ENCODE assay signal across 7 mouse cellular contexts in genomic region chr17:56040030-56040856, GRCm38 (mm10). TPM values are rescaled to one million over a fixed set of nuclear protein-coding genes. Genes with fewer than 3 reads are reported as not detected.
DNase-seq lines count a peak whose midpoint lies in the region; ATAC-seq lines count a peak whose summit lies in the region.

TSS of gene Chaf1a (plus strand) at chr17:56040439.

- peak; percentile 98 for DNase-seq in adrenal gland, adult 2 months
- DNase-seq in embryo, embryonic 11.5 days (ENCODE audit: low read depth, low spot score) = peak; percentile 97
- DNase-seq in gastrocnemius, postnatal 36 days = peak; percentile 89 to 95
- peak; percentile 97 to 99 for DNase-seq in left cerebral cortex, postnatal 25 days (ENCODE audit: low spot score in 2 of 2)
- DNase-seq in midbrain, embryonic 10.5 days (ENCODE audit: low spot score) = peak; percentile 97
- DNase-seq in right cerebral cortex, postnatal 4 days = peak; percentile 96

- ATAC-seq in intestine, embryonic 15.5 days = peak; percentile 89

- under 1% methylated on average over 68 of the region's 68 CpGs for WGBS in intestine, embryonic 15.5 days
- under 1% methylated on average over 68 of the region's 68 CpGs for WGBS in midbrain, embryonic 10.5 days

- peak within 1 kb of the TSS; percentile 84 for H3K4me2 ChIP-seq in intestine, embryonic 15.5 days (replicated peaks)

- intact Hi-C loops in gastrocnemius, postnatal 36 days (cut with DNase I) = no loop called here
- intact Hi-C loops in left cerebral cortex, postnatal 25 days (cut with DNase I) = no loop called here

- H3K27ac ChIP-seq in intestine, embryonic 15.5 days = peak within 1 kb of the TSS; percentile 90
- peak within 1 kb of the TSS; percentile 95 for H3K27ac ChIP-seq in midbrain, embryonic 10.5 days (replicated peaks)

- H3K27me3 ChIP-seq in intestine, embryonic 15.5 days (replicated peaks) = no peaks in the 10 kb centered on the region
- H3K27me3 ChIP-seq in midbrain, embryonic 10.5 days (ENCODE audit: low read depth, poor library complexity, severe bottlenecking) = no peaks in the 10 kb centered on the region

- no peaks in the 10 kb centered on the region for H3K36me3 ChIP-seq in intestine, embryonic 15.5 days
- H3K36me3 ChIP-seq in midbrain, embryonic 10.5 days = peaks cover 31% of the 10 kb centered on the region

- peak within 1 kb of the TSS; percentile 92 for H3K9ac ChIP-seq in intestine, embryonic 15.5 days

- no peaks in the 10 kb centered on the region for H3K9me3 ChIP-seq in intestine, embryonic 15.5 days
- no peaks in the 10 kb centered on the region for H3K9me3 ChIP-seq in midbrain, embryonic 10.5 days (replicated peaks)

- H3K4me3 ChIP-seq in intestine, embryonic 15.5 days (replicated peaks) = peak within 1 kb of the TSS; percentile 88
- H3K4me3 ChIP-seq in midbrain, embryonic 10.5 days = peak within 1 kb of the TSS; percentile 91

- H3K4me1 ChIP-seq in intestine, embryonic 15.5 days (replicated peaks) = peaks cover 10% of the 10 kb centered on the region
- H3K4me1 ChIP-seq in midbrain, embryonic 10.5 days = peaks cover 31% of the 10 kb centered on the region

RNA-seq across cellular contexts. Expression of gene Chaf1a, which starts in this region (rescaled TPM):
- 1 to 10 TPM; 1.6 to 2.5 TPM for total RNA-seq in adrenal gland, adult 2 months (2021)
- 1.5 and 2.0 TPM in 2 replicates for polyA plus RNA-seq in adrenal gland, adult 2 months (2012; rRNA removed)
- total RNA-seq in gastrocnemius, postnatal 36 days (2021) = 1 to 10 TPM; 1.3 to 1.4 TPM
- 21.4 and 22.4 TPM in 2 replicates for polyA plus RNA-seq in intestine, embryonic 15.5 days (2015; fragmentation: Nextera tagmentation; extraction: Ambion mirVana)
- 1 to 10 TPM; 1.7 to 1.9 TPM for total RNA-seq in left cerebral cortex, postnatal 25 days (2021)
- 45.4 and 49.3 TPM in 2 replicates for polyA plus RNA-seq in midbrain, embryonic 10.5 days (2016; fragmentation: Nextera tagmentation; extraction: Ambion mirVana)

Comparison
In these comparisons a context has a peak if more than half of its experiments do, and no peak if none do; other contexts are left out.
1. Peak in every context shown above with its lines: DNase-seq, ATAC-seq, H3K4me3 ChIP-seq and H3K27ac ChIP-seq.